ENCODE assay signal across 23 mouse cellular contexts in genomic region chr8:121962892-121963291, GRCm38 (mm10). TPM values are rescaled to one million over a fixed set of nuclear protein-coding genes. Genes with fewer than 3 reads are reported as not detected.
"Had no signal": no experiment of that assay in that cellular context is flagged by ENCODE, and none has a peak within 500 bp of the region (broad histone marks: within the 10 kb centered on the region; RNA-seq: fewer than 3 reads in every experiment).

No protein-coding gene starts in this region.

- ATAC-seq: lung, postnatal 0 days; midbrain, embryonic 13.5 days; midbrain, embryonic 15.5 days had no signal

- H3K27ac ChIP-seq: lung, embryonic 15.5 days; macrophage; midbrain, embryonic 13.5 days; midbrain, embryonic 15.5 days; neural tube, embryonic 12.5 days; stomach, embryonic 15.5 days; stomach, postnatal 0 days had no signal

- H3K27me3 ChIP-seq: lung, embryonic 15.5 days; megakaryocyte, embryonic 14.5 days; midbrain, embryonic 13.5 days; midbrain, embryonic 15.5 days; neural tube, embryonic 12.5 days; stomach, embryonic 15.5 days had no signal

- H3K4me3 ChIP-seq: lung, embryonic 15.5 days; megakaryocyte, embryonic 14.5 days; midbrain, embryonic 13.5 days; midbrain, embryonic 15.5 days; neural tube, embryonic 12.5 days; stomach, embryonic 15.5 days had no signal

- H3K9ac ChIP-seq: lung, embryonic 15.5 days; midbrain, embryonic 13.5 days; midbrain, embryonic 15.5 days; neural tube, embryonic 12.5 days; stomach, embryonic 15.5 days had no signal

- H3K36me3 ChIP-seq: lung, embryonic 15.5 days; midbrain, embryonic 13.5 days; midbrain, embryonic 15.5 days; neural tube, embryonic 12.5 days had no signal

- DNase-seq: lung, adult 2 months; lung, postnatal 14 days; lung, postnatal 36 days; right cerebral cortex, postnatal 14 days; thymus, adult 2 months; thymus, postnatal 25 days; thymus, postnatal 4 days had no signal

- H3K4me2 ChIP-seq: lung, embryonic 15.5 days; midbrain, embryonic 11.5 days; midbrain, embryonic 13.5 days; midbrain, embryonic 15.5 days; neural tube, embryonic 12.5 days; stomach, embryonic 15.5 days had no signal

- H3K9me3 ChIP-seq: lung, embryonic 15.5 days; megakaryocyte, embryonic 14.5 days; midbrain, embryonic 13.5 days; midbrain, embryonic 15.5 days; neural tube, embryonic 12.5 days; stomach, embryonic 15.5 days had no signal

RNA-seq across cellular contexts. Expression of gene Car5a, which starts 18.2 kb away (rescaled TPM):
- total RNA-seq: megakaryocyte progenitor cell, adult 5-6 weeks; midbrain, postnatal 0 days; monocyte, adult 5-6 weeks; neutrophil, adult 5-6 weeks had no signal
- polyA plus RNA-seq: lung, embryonic 15.5 days; macrophage; testis, adult 2 months; thymus, adult 2 months; urinary bladder, adult 2 months had no signal
